Mouse (Mus musculus): ENCODE measurements around the gene Ceacam10. TPM values are rescaled to one million over a fixed set of nuclear protein-coding genes. Genes with fewer than 3 reads are reported as not detected.

Gene Ceacam10
- not detected for polyA plus RNA-seq (2017; shearing (Covaris generic))

DNA sequence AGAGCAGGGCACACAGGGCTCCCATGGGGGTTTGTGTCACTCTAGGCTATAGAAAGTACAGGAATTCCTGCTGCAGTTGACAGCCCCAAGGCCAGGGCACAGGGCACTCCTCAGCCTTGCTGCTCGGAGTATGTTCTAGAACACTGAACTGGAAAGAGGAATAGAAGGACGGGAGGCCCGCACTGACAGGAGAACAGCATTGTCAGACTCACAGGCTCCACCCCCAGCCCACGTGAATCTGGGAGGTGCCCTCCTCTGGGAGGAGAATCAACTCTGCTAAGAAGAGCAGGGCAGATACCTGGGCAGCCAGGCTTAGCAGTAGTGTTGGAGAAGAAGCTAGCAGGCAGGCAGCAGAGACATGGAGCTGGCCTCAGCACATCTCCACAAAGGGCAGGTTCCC lies at the start of gene Ceacam10:
Gene Ceacam10, plus strand, starts transcription at position 289 of the 400 bp plus-strand sequence.

DNA sequence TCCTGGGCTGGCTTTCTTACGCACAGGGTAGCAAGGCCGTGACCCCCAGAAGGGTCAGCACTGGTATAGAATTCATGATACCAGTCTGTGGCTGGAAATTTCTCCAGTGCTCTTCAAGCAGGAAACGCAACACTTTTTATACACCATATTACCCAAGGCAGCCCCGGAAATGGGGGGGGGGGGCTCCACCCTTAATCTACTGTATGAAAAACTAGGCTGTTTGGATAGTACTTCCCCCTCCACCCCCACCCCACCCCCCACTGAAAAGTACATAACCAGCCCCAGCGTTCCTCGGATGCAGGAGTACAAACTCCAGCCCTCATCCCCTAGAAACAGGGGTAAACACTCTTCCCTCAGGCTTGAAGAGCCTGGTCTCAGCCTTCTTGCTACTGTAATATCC lies 16.8 kb upstream of the Ceacam10 start, which contains the start of gene Cd177:
Gene Cd177, minus strand, starts transcription at position 101 of the 400 bp plus-strand sequence.

Other genes with a start within 250 kb of the Ceacam10 start
- 1 to 10 TPM; 1.8 to 3.9 TPM for gene Irgq, start 246.5 kb upstream of the Ceacam10 start, polyA plus RNA-seq (2017; shearing (Covaris generic))
- gene Pinlyp, start 231.1 kb upstream of the Ceacam10 start, polyA plus RNA-seq (2017; shearing (Covaris generic)): not detected
- gene Xrcc1, start 230.9 kb upstream of the Ceacam10 start, polyA plus RNA-seq (2017; shearing (Covaris generic)): 10 to 100 TPM; 46.1 to 52.3 TPM
- 10 to 100 TPM; 19.5 to 23.5 TPM for gene Ethe1, start 189.7 kb upstream of the Ceacam10 start, polyA plus RNA-seq (2017; shearing (Covaris generic))
- gene Zfp575, start 189.6 kb upstream of the Ceacam10 start, polyA plus RNA-seq (2017; shearing (Covaris generic)): under 1 TPM; 0.28 to 0.32 TPM
- gene Phldb3, start 166.4 kb upstream of the Ceacam10 start, polyA plus RNA-seq (2017; shearing (Covaris generic)): under 1 TPM; 0.50 to 0.64 TPM
- gene Lypd3, start 140.7 kb upstream of the Ceacam10 start, polyA plus RNA-seq (2017; shearing (Covaris generic)): not detected
- gene Tex101, start 100.5 kb upstream of the Ceacam10 start, polyA plus RNA-seq (2017; shearing (Covaris generic)): not detected
- gene BC049730, start 68.0 kb upstream of the Ceacam10 start, polyA plus RNA-seq (2017; shearing (Covaris generic)): not detected
- not detected for gene Gm4763, start 50.3 kb upstream of the Ceacam10 start, polyA plus RNA-seq (2017; shearing (Covaris generic))
- under 1 TPM in 1 of 2 experiments, not detected in 1; 0.15 TPM for gene Cd177, start 16.9 kb upstream of the Ceacam10 start, polyA plus RNA-seq (2017; shearing (Covaris generic))
- 10 to 100 TPM; 39.3 to 42.0 TPM for gene Gm9844, start 85.0 kb downstream of the Ceacam10 start, polyA plus RNA-seq (2017; shearing (Covaris generic))
- gene Lypd4, start 92.7 kb downstream of the Ceacam10 start, polyA plus RNA-seq (2017; shearing (Covaris generic)): not detected
- gene Dmrtc2, start 92.9 kb downstream of the Ceacam10 start, polyA plus RNA-seq (2017; shearing (Covaris generic)): under 1 TPM in 1 of 2 experiments, not detected in 1; 0.17 TPM
- gene Rps19, start 107.2 kb downstream of the Ceacam10 start, polyA plus RNA-seq (2017; shearing (Covaris generic)): 1,000 to 10,000 TPM; 3,085 to 5,627 TPM
- 10 to 100 TPM in 1 of 2 experiments, 1 to 10 TPM in 1; 8.8 to 22.2 TPM for gene Cd79a, start 120.2 kb downstream of the Ceacam10 start, polyA plus RNA-seq (2017; shearing (Covaris generic))
- 1,000 to 10,000 TPM; 1,309 to 1,330 TPM for gene Arhgef1, start 125.7 kb downstream of the Ceacam10 start, polyA plus RNA-seq (2017; shearing (Covaris generic))
- gene Gm4881, start 167.3 kb downstream of the Ceacam10 start, polyA plus RNA-seq (2017; shearing (Covaris generic)): not detected
- gene Rabac1, start 195.5 kb downstream of the Ceacam10 start, polyA plus RNA-seq (2017; shearing (Covaris generic)): 100 to 1,000 TPM; 343 to 519 TPM
- 1 to 10 TPM in 1 of 2 experiments, under 1 TPM in 1; 0.47 to 1.8 TPM for gene Atp1a3, start 228.8 kb downstream of the Ceacam10 start, polyA plus RNA-seq (2017; shearing (Covaris generic))